Mouse (Mus musculus): ENCODE data around the gene Hoxa13. TPM values are rescaled to one million over a fixed set of nuclear protein-coding genes. Genes with fewer than 3 reads are reported as not detected.

Hoxa13 gene
- total and polyA plus RNA-seq, 3 experiments: not detected

DNA sequence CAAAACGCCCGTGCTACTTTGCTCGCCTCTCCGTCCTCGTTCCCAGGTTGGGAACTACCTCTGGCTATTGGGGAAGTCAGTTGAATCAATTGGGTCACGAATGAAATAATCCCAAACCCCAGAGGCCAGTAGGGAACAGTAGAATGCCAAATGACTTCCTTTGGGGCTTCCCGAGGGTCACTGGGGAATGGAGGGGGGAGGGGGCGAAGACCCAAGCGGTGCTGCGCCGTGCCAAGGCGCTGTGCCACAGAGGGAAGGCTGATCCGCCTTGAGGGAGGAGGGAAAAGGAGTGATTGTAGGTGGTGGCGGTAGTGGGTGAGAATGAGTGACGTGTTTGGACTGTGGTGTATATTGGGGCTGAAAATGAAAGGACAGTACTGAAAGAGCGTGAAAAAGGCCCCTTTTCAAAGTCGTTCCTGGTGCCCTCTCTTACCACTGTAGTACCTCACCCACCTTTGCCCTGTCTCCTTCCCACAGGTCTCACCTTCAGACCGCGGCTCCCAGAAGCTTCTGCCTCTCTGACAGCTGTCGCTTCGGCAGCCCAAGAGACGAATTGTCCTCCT is 48.0 kb downstream of the Hoxa13 start (continued):
- TF ChIP-seq GATA1 (IDR thresholded peaks at IDR 0.05; ENCODE audit: low read depth, low read length) (no peak), TCF12 (IDR thresholded peaks at IDR 0.05; ENCODE audit: low read depth, low read length) (no peak)

DNA sequence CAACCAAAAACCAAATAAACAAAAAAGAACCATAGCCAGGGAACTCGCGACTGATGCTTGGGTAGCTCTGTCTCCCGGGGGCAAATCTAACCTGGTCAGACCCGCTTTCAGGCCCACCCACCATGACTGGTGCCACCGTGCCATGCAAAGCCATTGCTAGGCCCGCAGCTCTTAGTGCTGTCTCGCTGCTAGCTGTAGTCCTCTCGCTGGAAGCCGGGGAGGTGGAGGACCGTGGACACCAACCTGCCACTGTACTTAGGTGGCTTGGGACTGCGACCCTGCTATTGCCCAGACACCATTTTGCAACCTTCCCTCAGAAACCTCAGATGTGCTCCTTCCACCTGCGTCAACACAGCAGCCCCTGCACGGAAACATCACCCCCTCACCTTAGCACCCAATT is 48.7 kb downstream of the Hoxa13 start:
- no peak overlapping the region for H3K4me3 ChIP-seq (ENCODE audit: control insufficient read depth in 1 of 2, insufficient read depth in 1 of 2, low read depth in 2 of 2, low read length in 2 of 2)
- no peaks in the 10 kb centered on the region for H3K4me1 ChIP-seq (ENCODE audit: control insufficient read depth in 1 of 2, insufficient read depth in 2 of 2, low read length in 2 of 2)
- no peak for DNase-seq (ENCODE audit: low read depth, low spot score)
- H3K27ac ChIP-seq (ENCODE audit: control insufficient read depth, low read depth, low read length): no peak overlapping the region
- TF ChIP-seq ZNF384 (IDR thresholded peaks at IDR 0.05; ENCODE audit: low read depth, low read length): no peak
- no peak for TF ChIP-seq MEF2A (IDR thresholded peaks at IDR 0.05; ENCODE audit: extremely low read depth, insufficient replicate concordance, low read depth, low read length, poor library complexity, severe bottlenecking)
- TF ChIP-seq MYC (IDR thresholded peaks at IDR 0.05; ENCODE audit: low read depth, low read length): no peak
- TF ChIP-seq RAD21 (IDR thresholded peaks at IDR 0.05; ENCODE audit: low read depth, low read length): no peak
- TF ChIP-seq ETS1 (IDR thresholded peaks at IDR 0.05; ENCODE audit: low read depth, low read length): no peak
- no peak for TF ChIP-seq BHLHE40 (IDR thresholded peaks at IDR 0.05; ENCODE audit: borderline replicate concordance, low read depth, low read length)
- TF ChIP-seq SIN3A (IDR thresholded peaks at IDR 0.05; ENCODE audit: low read length): no peak
- no peak for TF ChIP-seq MAFK (IDR thresholded peaks at IDR 0.05; ENCODE audit: borderline replicate concordance, low read depth, low read length)
- TF ChIP-seq TBP (IDR thresholded peaks at IDR 0.05; ENCODE audit: low read depth, low read length): no peak
- no peak for TF ChIP-seq MXI1 (IDR thresholded peaks at IDR 0.05; ENCODE audit: low read depth, low read length)
- no peak for TF ChIP-seq POLR2AphosphoS2 (IDR thresholded peaks at IDR 0.05; ENCODE audit: low read length)
- no peak for TF ChIP-seq USF2 (IDR thresholded peaks at IDR 0.05; ENCODE audit: borderline replicate concordance in 1 of 2, insufficient read depth in 1 of 2, low read depth in 1 of 2, low read length in 2 of 2)
- no peaks in the 10 kb centered on the region for H3K27me3 ChIP-seq (ENCODE audit: control insufficient read depth in 1 of 2, insufficient read depth in 2 of 2, low read length in 2 of 2)
- H3K9ac ChIP-seq (ENCODE audit: control insufficient read depth, low read depth, low read length, poor library complexity, severe bottlenecking): no peak overlapping the region
- H3K9me3 ChIP-seq (replicated peaks; ENCODE audit: insufficient read depth, low read length): no peaks in the 10 kb centered on the region
- H3K79me2 ChIP-seq (ENCODE audit: control insufficient read depth, insufficient read depth, low read length, poor library complexity): no peaks in the 10 kb centered on the region
- H3K36me3 ChIP-seq (ENCODE audit: control insufficient read depth in 1 of 2, insufficient read depth in 2 of 2, low read length in 2 of 2): no peaks in the 10 kb centered on the region

- no peak overlapping the region for H3K27ac ChIP-seq (ENCODE audit: control insufficient read depth, low read depth, low read length)
- H3K36me3 ChIP-seq (ENCODE audit: control insufficient read depth in 1 of 2, insufficient read depth in 2 of 2, low read length in 2 of 2): no peaks in the 10 kb centered on the region
- no peak overlapping the region for H3K9ac ChIP-seq (ENCODE audit: control insufficient read depth, low read depth, low read length, poor library complexity, severe bottlenecking)
- TF ChIP-seq UBTF (IDR thresholded peaks at IDR 0.05; ENCODE audit: borderline replicate concordance, insufficient read depth, low read depth, low read length) (no peak), RCOR1 (IDR thresholded peaks at IDR 0.05; ENCODE audit: low read depth, low read length) (no peak), JUND (IDR thresholded peaks at IDR 0.05; ENCODE audit: low read depth, low read length) (no peak), CTCF (IDR thresholded peaks at IDR 0.05 in 2 of 3, conservative IDR thresholded peaks at IDR 0.05 in 1 of 3; ENCODE audit: control insufficient read depth in 1 of 3, insufficient read depth in 1 of 3, low read depth in 2 of 3, low read length in 3 of 3, poor library complexity in 1 of 3, severe bottlenecking in 1 of 3) (no peak), ZMIZ1 (IDR thresholded peaks at IDR 0.05; ENCODE audit: low read depth, low read length) (no peak), ETS1 (IDR thresholded peaks at IDR 0.05; ENCODE audit: low read depth, low read length) (no peak), SIN3A (IDR thresholded peaks at IDR 0.05; ENCODE audit: low read length) (no peak), POLR2A (IDR thresholded peaks at IDR 0.05; ENCODE audit: control insufficient read depth in 1 of 2, insufficient read depth in 1 of 2, low read depth in 1 of 2, low read length in 2 of 2, poor library complexity in 1 of 2) (no peak), MEF2A (IDR thresholded peaks at IDR 0.05; ENCODE audit: extremely low read depth, insufficient replicate concordance, low read depth, low read length, poor library complexity, severe bottlenecking) (no peak), MYB (IDR thresholded peaks at IDR 0.05; ENCODE audit: low read depth, low read length) (no peak), CHD2 (IDR thresholded peaks at IDR 0.05; ENCODE audit: low read length) (no peak), TBP (IDR thresholded peaks at IDR 0.05; ENCODE audit: low read depth, low read length) (no peak), MXI1 (IDR thresholded peaks at IDR 0.05; ENCODE audit: low read depth, low read length) (no peak), RAD21 (IDR thresholded peaks at IDR 0.05; ENCODE audit: low read depth, low read length) (no peak), USF1 (IDR thresholded peaks at IDR 0.05; ENCODE audit: low read depth, low read length) (no peak), ZC3H11A (IDR thresholded peaks at IDR 0.05; ENCODE audit: low read depth, low read length) (no peak), SMC3 (IDR thresholded peaks at IDR 0.05; ENCODE audit: low read depth, low read length) (no peak)
- DNase-seq (ENCODE audit: low read depth, low spot score): no peak
- no peaks in the 10 kb centered on the region for H3K27me3 ChIP-seq (ENCODE audit: control insufficient read depth in 1 of 2, insufficient read depth in 2 of 2, low read length in 2 of 2)
- H3K9me3 ChIP-seq (replicated peaks; ENCODE audit: insufficient read depth, low read length): no peaks in the 10 kb centered on the region
- H3K4me1 ChIP-seq (ENCODE audit: control insufficient read depth in 1 of 2, insufficient read depth in 2 of 2, low read length in 2 of 2): no peaks in the 10 kb centered on the region
- no peak overlapping the region for H3K4me3 ChIP-seq (ENCODE audit: control insufficient read depth in 1 of 2, insufficient read depth in 1 of 2, low read depth in 2 of 2, low read length in 2 of 2)
- no peaks in the 10 kb centered on the region for H3K79me2 ChIP-seq (ENCODE audit: control insufficient read depth, insufficient read depth, low read length, poor library complexity)
Measured at GRCm38 (mm10) chr6:52211170-52211935, 49.3 kb downstream of the Hoxa13 start.
